Mouse (Mus musculus) kidney, embryonic 14.5 days (tissue): Measurements from ENCODE around the gene Tbx4. TPM values are rescaled to one million over a fixed set of nuclear protein-coding genes. Genes with fewer than 3 reads are reported as not detected.
A peak's percentile ranks its signal among the peaks of the same experiment; 100 is the strongest.

Experiments
- ATAC-seq: fragments of 200-750 bp; cut with Nextera tagmentation; 2 replicates; pipeline ENCODE4 v1.8.0; 2017; ENCODE audit warnings: moderate number of reproducible peaks, mild to moderate bottlenecking, moderate TSS enrichment, moderate library complexity; ENCODE audit not compliant: low FRiP score, low TSS enrichment
- H3K27ac ChIP-seq: fragments of 300-500 bp; sonication (generic); 2 replicates; pipeline ENCODE4 v1.5.1; 2014; ENCODE audit warnings: low read depth, mild to moderate bottlenecking, low read length, moderate library complexity, mixed read lengths
- H3K27me3 ChIP-seq: fragments of 300-500 bp; sonication (generic); 2 replicates; pipeline ENCODE4 v1.6.1; 2014; ENCODE audit warnings: mild to moderate bottlenecking, low read length; ENCODE audit not compliant: control insufficient read depth, insufficient read depth
- H3K36me3 ChIP-seq: fragments of 300-500 bp; sonication (generic); 2 replicates; pipeline ENCODE4 v1.6.1; 2014; ENCODE audit warnings: low read length, mixed read lengths; ENCODE audit not compliant: control insufficient read depth, insufficient read depth
- H3K4me1 ChIP-seq: fragments of 300-500 bp; sonication (generic); 2 replicates; pipeline ENCODE4 v1.6.1; 2014; ENCODE audit warnings: low read length, mixed read lengths; ENCODE audit not compliant: control insufficient read depth, insufficient read depth
- H3K4me2 ChIP-seq: fragments of 300-500 bp; sonication (generic); replicated peaks from 2 replicates; pipeline ENCODE4 v1.6.1; 2014; ENCODE audit warnings: low read depth, mild to moderate bottlenecking, low read length
- H3K4me3 ChIP-seq: fragments of 300-500 bp; sonication (generic); 2 replicates; pipeline ENCODE4 v1.5.1; 2014; ENCODE audit warnings: mild to moderate bottlenecking, low read length
- H3K9ac ChIP-seq: fragments of 300-500 bp; sonication (generic); 2 replicates; pipeline ENCODE4 v1.6.1; 2014; ENCODE audit warnings: low read depth, mild to moderate bottlenecking, low read length, moderate library complexity
- H3K9me3 ChIP-seq: fragments of 300-500 bp; sonication (generic); 2 replicates; pipeline ENCODE4 v1.6.1; 2016; ENCODE audit warnings: low read length; ENCODE audit not compliant: control insufficient read depth
- WGBS: fragments of 180-500 bp; shearing (Covaris S2); extraction: QIAGEN DNeasy Blood & Tissue Kit; methylation state at CpG from one replicate; pipeline ENCODE4 v1.1.7; 2014; 5-methylcytosine and 5-hydroxymethylcytosine counted together
- polyA plus RNA-seq: library from polyadenylated mRNA; unstranded; fragments of >200 nt; fragmentation: Nextera tagmentation; extraction: Ambion mirVana; gene quantifications from 2 replicates; pipeline ENCODE4 v1.2.1, GENCODE M21; 2014

Gene Tbx4
- polyA plus RNA-seq, 1 experiment from 2014 or later = not detected

DNA sequence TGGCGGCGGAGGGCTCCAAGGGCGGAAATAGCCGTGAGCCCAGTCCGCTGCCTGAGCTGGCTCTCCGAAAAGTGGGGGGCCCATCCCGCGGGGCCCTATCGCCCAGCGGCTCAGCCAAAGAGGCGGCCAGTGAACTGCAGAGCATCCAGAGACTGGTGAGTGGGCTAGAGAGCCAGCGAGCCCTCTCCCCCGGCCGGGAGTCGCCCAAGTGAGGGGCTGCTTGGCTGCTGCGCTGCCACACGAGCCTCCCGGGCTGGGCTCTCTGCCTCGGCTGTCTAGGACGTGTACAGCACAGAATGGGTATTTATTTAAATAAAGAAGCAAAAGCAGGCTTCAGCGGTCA is 45.4 kb upstream of the Tbx4 start:
- H3K9ac ChIP-seq = peak overlapping the region; percentile 97
- no peak for ATAC-seq

DNA sequence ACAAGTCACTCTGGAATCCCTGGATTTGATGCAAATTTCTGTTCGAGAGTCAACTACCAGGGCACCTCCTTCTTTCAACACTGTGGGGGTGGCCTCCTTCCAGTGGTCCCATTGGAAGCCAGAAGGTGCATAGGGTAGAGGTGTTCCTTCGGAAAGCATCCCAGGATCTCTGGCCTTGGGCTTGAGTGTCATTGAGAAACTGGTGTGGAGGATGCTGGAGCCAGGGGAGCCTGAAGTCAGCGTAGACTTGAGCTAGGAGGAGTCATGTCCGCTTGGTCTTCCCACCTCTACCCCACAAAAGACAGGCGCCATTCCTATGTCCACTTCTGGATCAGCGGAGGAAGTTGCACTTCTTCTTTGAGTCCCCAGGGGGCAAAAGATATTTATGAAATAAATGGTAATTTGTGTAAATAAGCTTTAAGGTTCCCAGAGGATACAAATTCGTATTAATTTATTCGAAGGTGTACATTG is 45.0 kb upstream of the Tbx4 start:
- peak overlapping the region; percentile 87; the same call in 1 of the 2 replicates for H3K27ac ChIP-seq
- peak overlapping the region; percentile 78 for H3K4me2 ChIP-seq
- H3K4me1 ChIP-seq = peaks cover 32% of the 10 kb centered on the region
- H3K36me3 ChIP-seq = peaks cover 31% of the 10 kb centered on the region
- no peak for ATAC-seq
- no peaks in the 10 kb centered on the region for H3K9me3 ChIP-seq
- 9% methylated on average over 8 of the region's 8 CpGs for WGBS
- H3K27me3 ChIP-seq = peaks cover 24% of the 10 kb centered on the region
- peak overlapping the region; percentile 73 for H3K4me3 ChIP-seq
- peak overlapping the region; percentile 97 for H3K9ac ChIP-seq

More for the DNA sequence above, 45.4 kb upstream of the Tbx4 start:
- Histone ChIP-seq H3K4me3 (peak overlapping the region; percentile 73), H3K4me2 (peak overlapping the region; percentile 78), H3K9me3 (no peaks in the 10 kb centered on the region), H3K36me3 (peaks cover 35% of the 10 kb centered on the region), H3K27me3 (peaks cover 29% of the 10 kb centered on the region), H3K4me1 (peaks cover 32% of the 10 kb centered on the region), H3K27ac (peak overlapping the region; percentile 87)
- WGBS = 12% methylated on average over 21 of the region's 21 CpGs

DNA sequence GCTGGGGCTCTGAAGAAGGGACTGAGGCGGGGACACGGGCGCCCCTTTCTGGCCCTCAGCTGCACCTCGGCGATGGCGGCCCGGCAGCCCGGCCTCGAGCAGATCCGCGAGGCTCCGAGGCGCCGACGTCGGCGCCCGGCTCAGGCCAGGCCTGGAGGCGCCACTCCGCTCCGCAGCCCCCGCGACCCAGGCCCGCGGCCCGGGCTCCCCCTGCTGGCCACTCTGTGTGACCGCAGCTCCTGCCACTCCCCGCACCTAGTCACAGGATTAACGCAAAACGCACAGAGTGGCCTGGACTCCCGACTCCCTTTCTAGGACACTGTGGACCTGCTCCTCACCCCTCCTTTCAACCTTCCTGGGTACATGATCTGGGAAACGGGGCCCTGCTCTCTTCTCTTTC is 44.2 kb upstream of the Tbx4 start:
- Histone ChIP-seq H3K9ac (peak overlapping the region; percentile 97), H3K4me1 (peaks cover 32% of the 10 kb centered on the region), H3K9me3 (no peaks in the 10 kb centered on the region), H3K4me3 (peak overlapping the region; percentile 73), H3K27ac (peak overlapping the region; percentile 87), H3K27me3 (peaks cover 24% of the 10 kb centered on the region), H3K36me3 (peaks cover 31% of the 10 kb centered on the region), H3K4me2 (peak overlapping the region; percentile 78)
- under 1% methylated on average over 32 of the region's 32 CpGs for WGBS
- peak; percentile 44 for ATAC-seq

DNA sequence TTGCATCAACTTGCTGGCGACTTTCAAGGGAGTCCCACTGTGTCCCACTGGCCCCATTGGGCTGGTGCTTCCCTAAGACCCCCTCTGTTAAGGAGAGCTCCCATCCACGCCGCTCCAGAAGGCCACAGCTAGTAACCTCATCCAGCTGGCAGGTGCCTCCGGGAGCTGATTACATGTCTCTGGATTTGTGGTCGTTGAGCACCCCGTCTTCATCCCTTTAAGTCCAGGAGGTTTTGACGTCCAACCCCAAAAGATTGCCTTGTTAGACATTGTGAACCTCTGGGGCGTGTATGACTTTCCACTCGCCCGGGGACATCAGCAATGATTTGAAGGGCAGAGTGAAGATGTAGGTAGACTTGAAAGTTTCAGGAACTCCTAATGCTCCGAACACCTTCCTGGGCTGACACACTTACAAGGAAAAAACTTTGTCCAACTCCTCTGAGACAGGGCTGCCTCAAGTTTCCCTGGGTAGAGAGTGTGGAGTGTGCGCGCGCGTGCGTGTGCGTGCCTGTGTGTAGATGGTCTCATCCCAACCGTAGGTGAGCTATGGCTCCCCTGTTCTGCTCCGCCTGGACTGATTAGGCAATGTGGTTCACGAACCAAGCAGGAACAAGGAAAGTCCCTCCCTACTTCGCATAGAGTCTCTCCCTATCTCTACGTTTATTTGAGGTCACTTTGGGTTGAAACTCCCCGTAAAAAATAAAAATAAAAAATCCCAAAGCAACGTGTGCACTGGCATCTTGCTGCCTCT is 43.5 kb upstream of the Tbx4 start:
- H3K4me2 ChIP-seq = peak overlapping the region; percentile 78
- H3K9ac ChIP-seq = peak overlapping the region; percentile 97; the same call in 1 of the 2 replicates
- ATAC-seq = no peak
- H3K4me1 ChIP-seq = peaks cover 30% of the 10 kb centered on the region
- no peaks in the 10 kb centered on the region for H3K9me3 ChIP-seq
- peak overlapping the region; percentile 52 for H3K4me3 ChIP-seq
- 6% methylated on average over 24 of the region's 24 CpGs for WGBS
- peaks cover 24% of the 10 kb centered on the region for H3K27me3 ChIP-seq
- H3K36me3 ChIP-seq = peaks cover 23% of the 10 kb centered on the region
- H3K27ac ChIP-seq = peak overlapping the region; percentile 87

DNA sequence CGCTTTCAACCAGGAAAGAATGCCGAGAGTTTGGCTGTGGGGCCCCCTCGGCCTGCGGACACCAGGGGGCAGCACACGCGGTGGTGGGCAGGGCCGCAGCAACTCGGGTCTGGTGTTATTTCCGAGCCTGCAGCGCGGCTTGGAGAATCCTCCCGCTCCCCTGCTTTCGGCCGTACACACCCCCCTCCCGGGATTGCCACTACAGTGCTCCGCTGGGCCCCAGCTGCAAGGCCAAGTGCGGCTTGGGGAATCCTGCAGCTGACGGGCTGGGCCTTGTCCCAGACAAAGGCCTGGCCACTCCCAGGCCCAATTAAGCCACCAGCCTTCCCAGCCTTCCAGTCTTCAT is 42.9 kb upstream of the Tbx4 start:
- 0% methylated on average over 18 of the region's 18 CpGs for WGBS
- Histone ChIP-seq H3K4me1 (peaks cover 25% of the 10 kb centered on the region), H3K4me3 (peak overlapping the region; percentile 52), H3K9ac (peak overlapping the region; percentile 58), H3K36me3 (peaks cover 18% of the 10 kb centered on the region; the same call in 1 of the 2 replicates), H3K4me2 (peak overlapping the region; percentile 78), H3K27ac (peak overlapping the region; percentile 87), H3K9me3 (no peaks in the 10 kb centered on the region), H3K27me3 (peaks cover 19% of the 10 kb centered on the region)
- ATAC-seq = peak; percentile 36

DNA sequence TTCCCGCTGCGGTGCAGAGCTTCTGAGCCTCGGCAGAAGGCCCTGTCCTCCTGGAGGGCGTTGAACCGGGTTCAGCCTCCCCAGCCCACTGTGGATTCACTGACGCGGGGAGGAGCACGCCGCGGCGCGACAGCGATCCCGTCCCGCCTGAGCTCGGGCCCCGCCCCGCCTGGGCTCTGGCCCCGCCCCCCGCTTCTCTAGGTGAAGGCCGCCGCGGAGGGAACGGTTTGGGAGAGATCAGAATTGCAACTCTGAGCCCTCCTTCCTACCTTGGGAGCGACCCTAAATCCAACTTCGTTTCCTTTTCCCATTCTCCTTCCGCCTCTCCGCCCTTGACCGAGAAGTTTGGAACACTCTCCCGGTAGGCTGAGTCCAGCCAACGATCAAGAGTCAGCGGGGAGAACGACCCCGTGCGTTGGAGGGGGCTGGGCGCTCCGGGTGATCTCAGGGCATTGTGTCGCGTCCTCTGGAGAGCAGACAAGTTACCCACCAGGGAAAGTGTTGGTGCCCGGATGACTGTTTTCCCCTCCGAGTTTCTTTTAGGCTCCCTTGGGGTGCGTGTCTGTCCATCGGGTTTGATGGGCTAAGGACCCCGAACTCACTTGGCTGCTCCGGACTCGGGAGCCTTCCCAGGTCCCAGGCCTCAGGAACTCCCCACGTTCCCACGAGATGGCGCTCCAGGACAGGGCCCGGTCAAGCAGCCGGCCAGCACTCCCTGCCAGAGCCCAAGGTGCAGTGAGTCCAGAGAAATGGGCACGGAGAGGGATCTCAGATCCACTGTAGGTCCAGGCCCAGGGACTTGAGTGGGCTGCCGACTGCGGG is 41.9 kb upstream of the Tbx4 start:
- peak; percentile 46 for ATAC-seq
- H3K36me3 ChIP-seq = peaks cover 15% of the 10 kb centered on the region; the same call in 1 of the 2 replicates
- H3K27me3 ChIP-seq = peaks cover 18% of the 10 kb centered on the region
- peak overlapping the region; percentile 87 for H3K27ac ChIP-seq
- H3K9ac ChIP-seq = peak overlapping the region; percentile 58
- peaks cover 25% of the 10 kb centered on the region for H3K4me1 ChIP-seq
- no peaks in the 10 kb centered on the region for H3K9me3 ChIP-seq
- peak overlapping the region; percentile 78 for H3K4me2 ChIP-seq
- under 1% methylated on average over 54 of the region's 54 CpGs for WGBS
- H3K4me3 ChIP-seq = peak overlapping the region; percentile 52

DNA sequence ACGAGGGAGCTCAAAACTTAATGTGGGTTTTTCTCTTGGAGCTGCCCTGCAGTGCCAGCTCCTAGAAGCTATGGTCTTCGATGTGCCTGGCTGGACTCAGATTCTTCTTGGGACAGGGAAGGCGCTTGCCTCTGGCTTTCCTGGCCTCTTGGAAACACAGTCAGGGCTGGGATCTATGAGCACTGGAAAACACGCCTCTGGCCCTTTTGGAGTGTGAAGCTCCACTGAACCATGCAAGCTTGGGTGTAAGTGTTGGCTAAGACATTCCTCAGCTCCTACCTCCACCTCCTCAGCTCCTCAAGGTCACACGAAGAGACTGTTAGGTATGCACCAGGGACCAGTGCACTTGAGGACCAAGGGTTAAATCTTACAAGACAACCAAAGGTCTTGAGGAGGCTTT is 41.3 kb upstream of the Tbx4 start:
- Histone ChIP-seq H3K4me1 (peaks cover 25% of the 10 kb centered on the region), H3K9ac (peak overlapping the region; percentile 58; the same call in 1 of the 2 replicates), H3K4me2 (peak overlapping the region; percentile 78), H3K27ac (peak overlapping the region; percentile 87; the same call in 1 of the 2 replicates), H3K36me3 (peaks cover 15% of the 10 kb centered on the region; the same call in 1 of the 2 replicates), H3K9me3 (no peaks in the 10 kb centered on the region), H3K27me3 (peaks cover 13% of the 10 kb centered on the region), H3K4me3 (peak overlapping the region; percentile 52)
- no peak for ATAC-seq
- 27% methylated on average over 5 of the region's 5 CpGs for WGBS

DNA sequence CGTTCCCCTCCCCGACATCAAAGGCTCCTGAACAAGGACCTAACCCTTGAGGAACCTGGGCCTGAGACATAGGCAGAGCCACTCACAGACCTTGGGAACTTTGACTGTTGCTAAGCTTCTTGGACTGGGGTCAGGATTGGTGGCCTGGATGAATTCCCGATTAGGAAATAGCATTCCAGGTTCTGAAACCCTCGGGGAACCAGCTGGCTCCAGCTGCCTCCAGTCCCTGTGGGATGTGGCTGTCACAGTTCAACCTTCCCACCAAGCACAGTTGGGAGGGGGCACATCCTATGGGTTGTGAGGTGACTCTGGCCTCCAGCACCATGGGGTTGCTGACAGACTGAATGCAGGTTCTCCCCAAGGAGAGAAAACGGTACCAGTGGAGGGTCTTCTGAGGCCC is 40.3 kb upstream of the Tbx4 start:
- Histone ChIP-seq H3K4me2 (no peak overlapping the region), H3K9me3 (no peaks in the 10 kb centered on the region), H3K4me1 (peaks cover 20% of the 10 kb centered on the region), H3K36me3 (peaks cover 8% of the 10 kb centered on the region; the same call in 1 of the 2 replicates), H3K9ac (no peak overlapping the region), H3K4me3 (no peak overlapping the region), H3K27me3 (peaks cover 3% of the 10 kb centered on the region), H3K27ac (peak overlapping the region; percentile 32; the same call in 1 of the 2 replicates)
- WGBS = 34% methylated on average over 5 of the region's 5 CpGs
- no peak for ATAC-seq
